Mouse (Mus musculus) cerebellum, adult 2 months (tissue): Measurements from ENCODE around the gene Gm9945. TPM values are rescaled to one million over a fixed set of nuclear protein-coding genes. Genes with fewer than 3 reads are reported as not detected.
A peak's percentile ranks its signal among the peaks of the same experiment; 100 is the strongest.

Experiments
- DNase-seq, 2 experiments: peaks; one replicate each; pipeline ENCODE4 v3.0.0; 2021
- H3K27ac ChIP-seq: fragments of 200-500 bp; 2 replicates; pipeline ENCODE4 v1.5.1; 2012; ENCODE audit warnings: low read length, control low read depth, inconsistent platforms; ENCODE audit not compliant: insufficient read depth
- H3K27me3 ChIP-seq: fragments of 200-500 bp; 2 replicates; pipeline ENCODE4 v1.6.1; 2012; ENCODE audit warnings: inconsistent platforms, mild to moderate bottlenecking, low read length, moderate library complexity; ENCODE audit not compliant: control insufficient read depth, insufficient read depth
- H3K4me1 ChIP-seq: fragments of 200-500 bp; 2 replicates; pipeline ENCODE4 v1.6.1; 2011; ENCODE audit warnings: low read length; ENCODE audit not compliant: control insufficient read depth, insufficient read depth
- H3K4me3 ChIP-seq: fragments of 200-500 bp; replicated peaks from 2 replicates; pipeline ENCODE3; 2011; ENCODE audit warnings: mild to moderate bottlenecking, low read depth, low read length, control low read depth; ENCODE audit not compliant: insufficient read depth
- CTCF ChIP-seq: fragments of 200-500 bp; IDR thresholded peaks from 2 replicates; pipeline ENCODE4 v1.5.1; 2011; ENCODE audit warnings: low read depth, mild to moderate bottlenecking, control low read depth, low read length, moderate library complexity, borderline replicate concordance; ENCODE audit not compliant: insufficient read depth
- POLR2A ChIP-seq: fragments of 200-500 bp; IDR thresholded peaks from 2 replicates; pipeline ENCODE4 v1.6.1; 2011; ENCODE audit warnings: low read length, control low read depth, borderline replicate concordance; ENCODE audit not compliant: insufficient read depth
- WGBS: fragments of 180-500 bp; shearing (Covaris S2); methylation state at CpG from one replicate; pipeline ENCODE4 v1.1.7; 2018; 5-methylcytosine and 5-hydroxymethylcytosine counted together
- polyA plus RNA-seq: library from polyadenylated mRNA; depleted of rRNA; stranded (reverse); fragments of >200 nt; gene quantifications from 2 replicates; pipeline ENCODE4 v1.2.3, GENCODE M21; 2012; rRNA removed

The Gm9945 gene
- polyA plus RNA-seq, 1 experiment = 0.65 TPM

- 31% methylated on average over 14 of the region's 14 CpGs for WGBS
- Histone ChIP-seq H3K4me1 (peaks cover 57% of the 10 kb centered on the region), H3K4me3 (peak overlapping the region; percentile 21), H3K27ac (peak overlapping the region; percentile 89), H3K27me3 (no peaks in the 10 kb centered on the region)
- peak in 1 of 2 experiments; percentile 44 for DNase-seq
- no peak for TF ChIP-seq CTCF
- no peak for TF ChIP-seq POLR2A
Observed at GRCm38 (mm10) chr11:53523545-53524405, 43.8 kb downstream of the Gm9945 start.

- WGBS = 48% methylated on average over 6 of the region's 6 CpGs
- DNase-seq = peak; percentile 41 to 51
- Histone ChIP-seq H3K4me3 (no peak overlapping the region), H3K27ac (peak overlapping the region; percentile 74), H3K4me1 (peaks cover 65% of the 10 kb centered on the region), H3K27me3 (no peaks in the 10 kb centered on the region)
- no peak for TF ChIP-seq POLR2A
- peak; percentile 54 for TF ChIP-seq CTCF
Observed at GRCm38 (mm10) chr11:53524905-53525304, 44.9 kb downstream of the Gm9945 start.

- no peak for DNase-seq
- H3K4me1 ChIP-seq = peaks cover 70% of the 10 kb centered on the region
- 40% methylated on average over 4 of the region's 4 CpGs for WGBS
- TF ChIP-seq POLR2A = no peak
- TF ChIP-seq CTCF = no peak
- no peak overlapping the region for H3K4me3 ChIP-seq
- H3K27me3 ChIP-seq = no peaks in the 10 kb centered on the region
- peak overlapping the region; percentile 74 for H3K27ac ChIP-seq
Observed at GRCm38 (mm10) chr11:53525461-53525860, 45.5 kb downstream of the Gm9945 start.

- Histone ChIP-seq H3K27me3 (no peaks in the 10 kb centered on the region), H3K4me3 (no peak overlapping the region), H3K4me1 (peaks cover 75% of the 10 kb centered on the region), H3K27ac (peak overlapping the region; percentile 90)
- WGBS = 11% methylated on average over 9 of the region's 9 CpGs
- DNase-seq = peak; percentile 49 to 62
- TF ChIP-seq POLR2A (no peak), CTCF (no peak)
Observed at GRCm38 (mm10) chr11:53528397-53529252, 48.7 kb downstream of the Gm9945 start.

- peak overlapping the region; percentile 41 for H3K4me3 ChIP-seq
- peak; percentile 88 to 94 for DNase-seq
- TF ChIP-seq POLR2A = peak; percentile 50; the same call in 1 of the 2 replicates
- TF ChIP-seq CTCF = no peak
- peaks cover 70% of the 10 kb centered on the region for H3K4me1 ChIP-seq
- 1% methylated on average over 6 of the region's 6 CpGs for WGBS
- H3K27me3 ChIP-seq = no peaks in the 10 kb centered on the region
- peak overlapping the region; percentile 90 for H3K27ac ChIP-seq
Observed at GRCm38 (mm10) chr11:53529253-53529557, 49.2 kb downstream of the Gm9945 start.

GRCm38 (mm10) chr11:53530001-53530400, 50.0 kb downstream of the Gm9945 start:
- WGBS = 35% methylated on average over 9 of the region's 9 CpGs
- peak overlapping the region; percentile 90 for H3K27ac ChIP-seq
- DNase-seq = peak in 1 of 2 experiments; percentile 54
- peak overlapping the region; percentile 5 for H3K4me3 ChIP-seq
- TF ChIP-seq CTCF = no peak
- TF ChIP-seq POLR2A = no peak
- H3K27me3 ChIP-seq = no peaks in the 10 kb centered on the region
- H3K4me1 ChIP-seq = peaks cover 64% of the 10 kb centered on the region

Other genes with a start within 250 kb of the Gm9945 start
- gene Hspa4, start 179.7 kb upstream of the Gm9945 start, polyA plus RNA-seq = 86.9 and 87.9 TPM in 2 replicates
- 10.8 and 11.8 TPM in 2 replicates for gene Zcchc10, start 155.5 kb upstream of the Gm9945 start, polyA plus RNA-seq
- 48.2 and 50.8 TPM in 2 replicates for gene Aff4, start 129.3 kb upstream of the Gm9945 start, polyA plus RNA-seq
- gene Leap2, start 57.0 kb upstream of the Gm9945 start, polyA plus RNA-seq = not detected in 2 replicates
- 447 and 454 TPM in 2 replicates for gene Uqcrq, start 49.3 kb upstream of the Gm9945 start, polyA plus RNA-seq
- gene Gdf9, start 49.1 kb upstream of the Gm9945 start, polyA plus RNA-seq = 2.2 and 2.5 TPM in 2 replicates
- 0.06 TPM in 1 of 2 replicates, not detected in the other for gene Gm10447, start 23.1 kb upstream of the Gm9945 start, polyA plus RNA-seq
- 7.7 and 8.8 TPM in 2 replicates for gene Shroom1, start 23.0 kb upstream of the Gm9945 start, polyA plus RNA-seq
- not detected in 2 replicates for gene Gm9837, start 9.7 kb upstream of the Gm9945 start, polyA plus RNA-seq
- 23.1 and 27.1 TPM in 2 replicates for gene Sowaha, start 108 bp downstream of the Gm9945 start, polyA plus RNA-seq
- 318 and 354 TPM in 2 replicates for gene Sept8, start 39.1 kb downstream of the Gm9945 start, polyA plus RNA-seq
- 91.1 and 93.2 TPM in 2 replicates for gene Kif3a, start 87.2 kb downstream of the Gm9945 start, polyA plus RNA-seq
- not detected in 2 replicates for gene Il4, start 138.5 kb downstream of the Gm9945 start, polyA plus RNA-seq
- gene Il13, start 154.5 kb downstream of the Gm9945 start, polyA plus RNA-seq = not detected in 2 replicates
- 5.4 TPM in 2 replicates for gene Rad50, start 227.2 kb downstream of the Gm9945 start, polyA plus RNA-seq
- gene Il5, start 240.6 kb downstream of the Gm9945 start, polyA plus RNA-seq = 0.16 and 0.22 TPM in 2 replicates